Comparison of ENCODE assay signal across 8 mouse cellular contexts in genomic region chr17:64492614-64493269, GRCm38 (mm10).
DNase-seq lines count a peak whose midpoint lies in the region; ATAC-seq and TF ChIP-seq lines count a peak whose summit lies in the region.

No protein-coding gene starts in this region.

- no peak for ATAC-seq in hindbrain, postnatal 0 days
- ATAC-seq in hindbrain, embryonic 16.5 days: no peak
- peak; percentile 67 to 84 for ATAC-seq in hematopoietic stem cell, adult 5-6 weeks (replicated peaks in 1 of 2; ENCODE audit: insufficient read depth in 1 of 2, low FRiP score in 2 of 2, low TSS enrichment in 1 of 2, low read depth in 1 of 2, poor library complexity in 2 of 2, severe bottlenecking in 2 of 2)
- no peak for ATAC-seq in forebrain, embryonic 12.5 days (ENCODE audit: low FRiP score)

- H3K27ac ChIP-seq in hindbrain, postnatal 0 days: no peak overlapping the region
- no peak overlapping the region for H3K27ac ChIP-seq in hindbrain, embryonic 16.5 days (ENCODE audit: low read depth, low read length)
- H3K27ac ChIP-seq in olfactory bulb, adult 2 months (ENCODE audit: insufficient read depth, low read depth, low read length): no peak overlapping the region
- H3K27ac ChIP-seq in forebrain, embryonic 12.5 days: no peak overlapping the region

- no peak for DNase-seq in hindbrain, postnatal 0 days (ENCODE audit: low spot score)
- DNase-seq in CD4-positive helper T cell, adult 2 months (ENCODE audit: low read depth, low spot score): peak; percentile 10
- DNase-seq in adrenal gland, adult (ENCODE audit: inconsistent age in 2 of 2, low spot score in 1 of 2): peak; percentile 26 to 75
- no peak for DNase-seq in urinary bladder, adult 18-20 months (ENCODE audit: low spot score in 2 of 2)

- H3K4me3 ChIP-seq in hindbrain, postnatal 0 days (ENCODE audit: low read length): no peak overlapping the region
- H3K4me3 ChIP-seq in hindbrain, embryonic 16.5 days (ENCODE audit: low read length): no peak overlapping the region
- no peak overlapping the region for H3K4me3 ChIP-seq in olfactory bulb, adult 2 months (ENCODE audit: insufficient read depth, low read depth, low read length)
- H3K4me3 ChIP-seq in forebrain, embryonic 12.5 days (replicated peaks): no peak overlapping the region

- no peaks in the 10 kb centered on the region for H3K4me1 ChIP-seq in hindbrain, postnatal 0 days (ENCODE audit: insufficient read depth, low read length)
- H3K4me1 ChIP-seq in hindbrain, embryonic 16.5 days (ENCODE audit: control insufficient read depth, insufficient read depth, low read depth, low read length): no peaks in the 10 kb centered on the region
- H3K4me1 ChIP-seq in olfactory bulb, adult 2 months (ENCODE audit: control insufficient read depth, insufficient read depth, low read length): no peaks in the 10 kb centered on the region
- no peaks in the 10 kb centered on the region for H3K4me1 ChIP-seq in forebrain, embryonic 12.5 days

- 57% methylated on average over 7 of the region's 9 CpGs for WGBS in hindbrain, postnatal 0 days
- WGBS in hindbrain, embryonic 16.5 days: 53% methylated on average over 6 of the region's 9 CpGs
- WGBS in olfactory bulb, adult 2 months: 58% methylated on average over 8 of the region's 9 CpGs
- 51% methylated on average over 7 of the region's 9 CpGs for WGBS in forebrain, embryonic 12.5 days

- H3K4me2 ChIP-seq in hindbrain, postnatal 0 days (ENCODE audit: low read depth, low read length): no peak overlapping the region
- H3K4me2 ChIP-seq in hindbrain, embryonic 16.5 days (ENCODE audit: low read length): no peak overlapping the region
- no peak overlapping the region for H3K4me2 ChIP-seq in forebrain, embryonic 12.5 days

- no peak overlapping the region for H3K9ac ChIP-seq in hindbrain, postnatal 0 days (replicated peaks; ENCODE audit: low read length)
- H3K9ac ChIP-seq in hindbrain, embryonic 16.5 days (ENCODE audit: low read depth, low read length): no peak overlapping the region
- no peak overlapping the region for H3K9ac ChIP-seq in forebrain, embryonic 12.5 days

- TF ChIP-seq CTCF in hindbrain, postnatal 0 days (IDR thresholded peaks at IDR 0.05; ENCODE audit: low read depth): peak; percentile 55
- TF ChIP-seq CTCF in olfactory bulb, adult 2 months (IDR thresholded peaks at IDR 0.05; ENCODE audit: insufficient read depth, low read depth, low read length): 0 out of 2 replicates have a peak, but pooled peaks have one; percentile 11

- no peaks in the 10 kb centered on the region for H3K36me3 ChIP-seq in hindbrain, postnatal 0 days (ENCODE audit: insufficient read depth, low read length)
- H3K36me3 ChIP-seq in hindbrain, embryonic 16.5 days (ENCODE audit: control insufficient read depth, insufficient read depth, low read length): no peaks in the 10 kb centered on the region
- no peaks in the 10 kb centered on the region for H3K36me3 ChIP-seq in forebrain, embryonic 12.5 days (replicated peaks)

- H3K9me3 ChIP-seq in hindbrain, postnatal 0 days (ENCODE audit: low read length): no peaks in the 10 kb centered on the region
- H3K9me3 ChIP-seq in hindbrain, embryonic 16.5 days (ENCODE audit: control insufficient read depth, low read length): no peaks in the 10 kb centered on the region
- no peaks in the 10 kb centered on the region for H3K9me3 ChIP-seq in forebrain, embryonic 12.5 days

- no peak for TF ChIP-seq POLR2A in olfactory bulb, adult 2 months (IDR thresholded peaks at IDR 0.05; ENCODE audit: insufficient read depth, low read depth, low read length)

- H3K27me3 ChIP-seq in hindbrain, postnatal 0 days (ENCODE audit: insufficient read depth, low read length): no peaks in the 10 kb centered on the region
- H3K27me3 ChIP-seq in hindbrain, embryonic 16.5 days (replicated peaks; ENCODE audit: control insufficient read depth, insufficient read depth, low read length): no peaks in the 10 kb centered on the region
- H3K27me3 ChIP-seq in forebrain, embryonic 12.5 days: no peaks in the 10 kb centered on the region

Comparison
In these comparisons a context has a peak if more than half of its experiments do, and no peak if none do; other contexts are left out.
1. ATAC-seq: peak in hematopoietic stem cell, adult 5-6 weeks (2 of 2); none in hindbrain, postnatal 0 days (single experiment), hindbrain, embryonic 16.5 days (single experiment) and forebrain, embryonic 12.5 days (single experiment).
2. DNase-seq: peak in CD4-positive helper T cell, adult 2 months (single experiment) and adrenal gland, adult (2 of 2); none in hindbrain, postnatal 0 days (single experiment) and urinary bladder, adult 18-20 months (0 of 2).